Mouse (Mus musculus): Measurements from ENCODE around the gene Optc.

Optc gene

GRCm38 (mm10) chr1:133884746-133885145, 23.1 kb downstream of the Optc start:
- no peak for TF ChIP-seq POU5F1 (IDR thresholded peaks at IDR 0.05; ENCODE audit: borderline replicate concordance, low read length)
- no peak for TF ChIP-seq NANOG (IDR thresholded peaks at IDR 0.05; ENCODE audit: borderline replicate concordance, low read length)
- no peak for TF ChIP-seq CTCF (conservative IDR thresholded peaks at IDR 0.05; ENCODE audit: low read length)
- Histone ChIP-seq H3K4me3 (replicated peaks; ENCODE audit: low read length) (no peak overlapping the region), H3K9me3 (ENCODE audit: low read length) (no peaks in the 10 kb centered on the region), H3K36me3 (ENCODE audit: insufficient read depth, low read length) (no peaks in the 10 kb centered on the region), H3K27me3 (ENCODE audit: insufficient read depth, low read length) (peaks cover 56% of the 10 kb centered on the region), H3K4me1 (replicated peaks; ENCODE audit: low read depth, low read length) (peaks cover 50% of the 10 kb centered on the region)

- TF ChIP-seq NANOG (IDR thresholded peaks at IDR 0.05; ENCODE audit: borderline replicate concordance, low read length), result no peak
- no peak for TF ChIP-seq POU5F1 (IDR thresholded peaks at IDR 0.05; ENCODE audit: borderline replicate concordance, low read length)
- Histone ChIP-seq H3K36me3 (ENCODE audit: insufficient read depth, low read length) (no peaks in the 10 kb centered on the region), H3K4me3 (replicated peaks; ENCODE audit: low read length) (no peak overlapping the region), H3K27me3 (ENCODE audit: insufficient read depth, low read length) (peaks cover 53% of the 10 kb centered on the region), H3K4me1 (replicated peaks; ENCODE audit: low read depth, low read length) (peaks cover 44% of the 10 kb centered on the region), H3K9me3 (ENCODE audit: low read length) (no peaks in the 10 kb centered on the region)
These were observed 23.7 kb downstream of the Optc start for GRCm38 (mm10) chr1:133884090-133884489.

- Histone ChIP-seq H3K4me1 (replicated peaks; ENCODE audit: low read depth, low read length) (peaks cover 28% of the 10 kb centered on the region), H3K27me3 (ENCODE audit: insufficient read depth, low read length) (peaks cover 38% of the 10 kb centered on the region), H3K36me3 (ENCODE audit: insufficient read depth, low read length) (no peaks in the 10 kb centered on the region), H3K9me3 (ENCODE audit: low read length) (no peaks in the 10 kb centered on the region), H3K4me3 (replicated peaks; ENCODE audit: low read length) (no peak overlapping the region)
- TF ChIP-seq NANOG (IDR thresholded peaks at IDR 0.05; ENCODE audit: borderline replicate concordance, low read length), result no peak
These were observed 25.2 kb downstream of the Optc start for GRCm38 (mm10) chr1:133882283-133883217.

GRCm38 (mm10) chr1:133881813-133882212, 26.0 kb downstream of the Optc start:
- Histone ChIP-seq H3K27me3 (ENCODE audit: insufficient read depth, low read length) (peaks cover 30% of the 10 kb centered on the region), H3K4me3 (replicated peaks; ENCODE audit: low read length) (no peak overlapping the region), H3K4me1 (replicated peaks; ENCODE audit: low read depth, low read length) (peaks cover 21% of the 10 kb centered on the region), H3K36me3 (ENCODE audit: insufficient read depth, low read length) (no peaks in the 10 kb centered on the region), H3K9me3 (ENCODE audit: low read length) (no peaks in the 10 kb centered on the region)
- TF ChIP-seq CTCF (conservative IDR thresholded peaks at IDR 0.05; ENCODE audit: low read length), result no peak
- no peak for TF ChIP-seq NANOG (IDR thresholded peaks at IDR 0.05; ENCODE audit: borderline replicate concordance, low read length)
- TF ChIP-seq POU5F1 (IDR thresholded peaks at IDR 0.05; ENCODE audit: borderline replicate concordance, low read length), result no peak

- peaks cover 9% of the 10 kb centered on the region for H3K27me3 ChIP-seq (ENCODE audit: insufficient read depth, low read length)
- H3K4me1 ChIP-seq (replicated peaks; ENCODE audit: low read depth, low read length), result peaks cover 13% of the 10 kb centered on the region
- H3K4me3 ChIP-seq (replicated peaks; ENCODE audit: low read length), result no peak overlapping the region
- no peaks in the 10 kb centered on the region for H3K36me3 ChIP-seq (ENCODE audit: insufficient read depth, low read length)
- H3K9me3 ChIP-seq (ENCODE audit: low read length), result no peaks in the 10 kb centered on the region
- TF ChIP-seq CTCF (conservative IDR thresholded peaks at IDR 0.05; ENCODE audit: low read length) (no peak), POU5F1 (IDR thresholded peaks at IDR 0.05; ENCODE audit: borderline replicate concordance, low read length) (no peak), NANOG (IDR thresholded peaks at IDR 0.05; ENCODE audit: borderline replicate concordance, low read length) (no peak)
These were observed 28.9 kb downstream of the Optc start for GRCm38 (mm10) chr1:133878825-133879423.

GRCm38 (mm10) chr1:133876936-133877335, 30.9 kb downstream of the Optc start:
- H3K9me3 ChIP-seq (ENCODE audit: low read length), result no peaks in the 10 kb centered on the region
- no peaks in the 10 kb centered on the region for H3K36me3 ChIP-seq (ENCODE audit: insufficient read depth, low read length)
- no peak for TF ChIP-seq NANOG (IDR thresholded peaks at IDR 0.05; ENCODE audit: borderline replicate concordance, low read length)
- TF ChIP-seq POU5F1 (IDR thresholded peaks at IDR 0.05; ENCODE audit: borderline replicate concordance, low read length), result no peak
- TF ChIP-seq CTCF (conservative IDR thresholded peaks at IDR 0.05; ENCODE audit: low read length), result no peak
- no peaks in the 10 kb centered on the region for H3K27me3 ChIP-seq (ENCODE audit: insufficient read depth, low read length)
- peaks cover 7% of the 10 kb centered on the region for H3K4me1 ChIP-seq (replicated peaks; ENCODE audit: low read depth, low read length)
- H3K4me3 ChIP-seq (replicated peaks; ENCODE audit: low read length), result no peak overlapping the region

- Histone ChIP-seq H3K4me1 (replicated peaks; ENCODE audit: low read depth, low read length) (peaks cover 6% of the 10 kb centered on the region), H3K4me3 (replicated peaks; ENCODE audit: low read length) (no peak overlapping the region), H3K9me3 (ENCODE audit: low read length) (peaks cover 8% of the 10 kb centered on the region), H3K36me3 (ENCODE audit: insufficient read depth, low read length) (no peaks in the 10 kb centered on the region), H3K27me3 (ENCODE audit: insufficient read depth, low read length) (no peaks in the 10 kb centered on the region)
- TF ChIP-seq CTCF (conservative IDR thresholded peaks at IDR 0.05; ENCODE audit: low read length), result no peak
These were observed 34.5 kb downstream of the Optc start for GRCm38 (mm10) chr1:133873086-133873813.

- H3K9me3 ChIP-seq (ENCODE audit: low read length), result peaks cover 19% of the 10 kb centered on the region
- H3K36me3 ChIP-seq (ENCODE audit: insufficient read depth, low read length), result no peaks in the 10 kb centered on the region
- H3K4me3 ChIP-seq (replicated peaks; ENCODE audit: low read length), result no peak overlapping the region
- peaks cover 6% of the 10 kb centered on the region for H3K4me1 ChIP-seq (replicated peaks; ENCODE audit: low read depth, low read length)
- TF ChIP-seq NANOG (IDR thresholded peaks at IDR 0.05; ENCODE audit: borderline replicate concordance, low read length), result no peak
- no peak for TF ChIP-seq POU5F1 (IDR thresholded peaks at IDR 0.05; ENCODE audit: borderline replicate concordance, low read length)
- no peak for TF ChIP-seq CTCF (conservative IDR thresholded peaks at IDR 0.05; ENCODE audit: low read length)
- H3K27me3 ChIP-seq (ENCODE audit: insufficient read depth, low read length), result no peaks in the 10 kb centered on the region
These were observed 36.6 kb downstream of the Optc start for GRCm38 (mm10) chr1:133871241-133871640.
